Mouse (Mus musculus) midbrain, embryonic 13.5 days (tissue): ENCODE results near the gene Mrps26. TPM values are rescaled to one million over a fixed set of nuclear protein-coding genes. Genes with fewer than 3 reads are reported as not detected.
"Not testable (repeated sequence)": the region's sequence is repeated elsewhere in the genome, so short reads cannot be mapped to it uniquely, and the experiment has no call there.

Experiments used
- ATAC-seq: fragments of 200-750 bp; cut with Nextera tagmentation; 2 replicates; pipeline ENCODE4 v1.8.0; 2017; ENCODE audit warnings: mild to moderate bottlenecking, moderate TSS enrichment, moderate library complexity
- H3K27ac ChIP-seq: fragments of 300-500 bp; sonication (generic); 2 replicates; pipeline ENCODE4 v1.5.1; 2015; ENCODE audit warnings: inconsistent platforms, mild to moderate bottlenecking, moderate library complexity
- H3K27me3 ChIP-seq: fragments of 300-500 bp; sonication (generic); 2 replicates; pipeline ENCODE4 v1.6.1; 2015; ENCODE audit warnings: mild to moderate bottlenecking, inconsistent platforms
- H3K36me3 ChIP-seq: fragments of 300-500 bp; sonication (generic); 2 replicates; pipeline ENCODE4 v1.6.1; 2015; ENCODE audit warnings: mild to moderate bottlenecking, inconsistent platforms
- H3K4me1 ChIP-seq: fragments of 300-500 bp; sonication (generic); replicated peaks from 2 replicates; pipeline ENCODE4 v1.6.1; 2015; ENCODE audit warnings: inconsistent platforms
- H3K4me2 ChIP-seq: fragments of 300-500 bp; sonication (generic); replicated peaks from 2 replicates; pipeline ENCODE4 v1.6.1; 2015; ENCODE audit warnings: moderate library complexity, mild to moderate bottlenecking, inconsistent platforms
- H3K4me3 ChIP-seq: fragments of 300-500 bp; sonication (generic); replicated peaks from 2 replicates; pipeline ENCODE4 v1.5.1; 2015; ENCODE audit warnings: mild to moderate bottlenecking, inconsistent platforms
- H3K9ac ChIP-seq: fragments of 300-500 bp; sonication (generic); replicated peaks from 2 replicates; pipeline ENCODE4 v1.6.1; 2015; ENCODE audit warnings: mild to moderate bottlenecking, inconsistent platforms
- H3K9me3 ChIP-seq: fragments of 300-500 bp; sonication (generic); 2 replicates; pipeline ENCODE4 v1.6.1; 2016; ENCODE audit warnings: mild to moderate bottlenecking, inconsistent platforms
- WGBS: fragments of 180-500 bp; shearing (Covaris S2); methylation state at CpG from one replicate; pipeline ENCODE4 v1.1.7; 2015; 5-methylcytosine and 5-hydroxymethylcytosine counted together
- polyA plus RNA-seq: library from polyadenylated mRNA; unstranded; fragments of >200 nt; fragmentation: Nextera tagmentation; extraction: Ambion mirVana; gene quantifications from 2 replicates; pipeline ENCODE4 v1.2.1, GENCODE M21; 2015

Mrps26 gene
- polyA plus RNA-seq, 1 experiment from 2014 or later: 94.9 TPM

GRCm38 (mm10) chr2:130540266-130540665, 23.3 kb upstream of the Mrps26 start:
- Histone ChIP-seq H3K27me3 (no peaks in the 10 kb centered on the region), H3K4me1 (no peaks in the 10 kb centered on the region), H3K9ac (no peak overlapping the region), H3K4me2 (no peak overlapping the region), H3K27ac (no peak overlapping the region), H3K4me3 (no peak overlapping the region), H3K9me3 (no peaks in the 10 kb centered on the region), H3K36me3 (peaks cover 92% of the 10 kb centered on the region)
- ATAC-seq: no peak
- WGBS: 94% methylated on average over 9 of the region's 9 CpGs

GRCm38 (mm10) chr2:130546957-130547356, 16.6 kb upstream of the Mrps26 start:
- WGBS: 90% methylated on average over 8 of the region's 8 CpGs
- no peak overlapping the region for H3K4me3 ChIP-seq
- H3K4me1 ChIP-seq: no peaks in the 10 kb centered on the region
- H3K36me3 ChIP-seq: peaks cover 97% of the 10 kb centered on the region
- no peak for ATAC-seq
- no peak overlapping the region for H3K4me2 ChIP-seq
- no peaks in the 10 kb centered on the region for H3K27me3 ChIP-seq
- H3K9ac ChIP-seq: no peak overlapping the region
- H3K27ac ChIP-seq: no peak overlapping the region
- no peaks in the 10 kb centered on the region for H3K9me3 ChIP-seq

- no peak for ATAC-seq
- Histone ChIP-seq H3K4me3 (no peak overlapping the region), H3K27ac (no peak overlapping the region), H3K9me3 (no peaks in the 10 kb centered on the region), H3K4me1 (no peaks in the 10 kb centered on the region), H3K9ac (no peak overlapping the region), H3K4me2 (no peak overlapping the region), H3K36me3 (peaks cover 77% of the 10 kb centered on the region), H3K27me3 (no peaks in the 10 kb centered on the region)
- 93% methylated on average over 7 of the region's 7 CpGs for WGBS
Observed at GRCm38 (mm10) chr2:130554841-130555240, 8.7 kb upstream of the Mrps26 start.

- H3K4me2 ChIP-seq: no peak overlapping the region
- no peak overlapping the region for H3K4me3 ChIP-seq
- H3K27me3 ChIP-seq: no peaks in the 10 kb centered on the region
- ATAC-seq: no peak
- no peaks in the 10 kb centered on the region for H3K9me3 ChIP-seq
- peaks cover 64% of the 10 kb centered on the region for H3K36me3 ChIP-seq
- no peak overlapping the region for H3K27ac ChIP-seq
- H3K4me1 ChIP-seq: no peaks in the 10 kb centered on the region
- H3K9ac ChIP-seq: no peak overlapping the region
- 83% methylated on average over 1 of the region's 1 CpGs for WGBS
Observed at GRCm38 (mm10) chr2:130556292-130556691, 7.2 kb upstream of the Mrps26 start.

GRCm38 (mm10) chr2:130557462-130557861, 6.1 kb upstream of the Mrps26 start:
- Histone ChIP-seq H3K27ac (no peak overlapping the region), H3K36me3 (peaks cover 52% of the 10 kb centered on the region), H3K4me1 (peaks cover under 1% of the 10 kb centered on the region; the same call in 1 of the 2 replicates), H3K4me3 (no peak overlapping the region), H3K4me2 (no peak overlapping the region), H3K9ac (no peak overlapping the region), H3K27me3 (no peaks in the 10 kb centered on the region), H3K9me3 (no peaks in the 10 kb centered on the region)
- ATAC-seq: no peak
- 98% methylated on average over 2 of the region's 2 CpGs for WGBS

GRCm38 (mm10) chr2:130558015-130558414, 5.5 kb upstream of the Mrps26 start:
- Histone ChIP-seq H3K9me3 (no peaks in the 10 kb centered on the region), H3K4me3 (no peak overlapping the region), H3K9ac (no peak overlapping the region), H3K27ac (no peak overlapping the region), H3K36me3 (peaks cover 46% of the 10 kb centered on the region), H3K4me2 (no peak overlapping the region), H3K4me1 (peaks cover 6% of the 10 kb centered on the region), H3K27me3 (no peaks in the 10 kb centered on the region)
- no peak for ATAC-seq
- WGBS: 68% methylated on average over 2 of the region's 2 CpGs

GRCm38 (mm10) chr2:130564063-130564462, 521 bp downstream of the Mrps26 start:
- H3K27me3 ChIP-seq: no peaks in the 10 kb centered on the region
- peaks cover 27% of the 10 kb centered on the region for H3K4me1 ChIP-seq
- H3K9ac ChIP-seq: peak overlapping the region; percentile 96
- peak; percentile 49 for ATAC-seq
- no peaks in the 10 kb centered on the region for H3K9me3 ChIP-seq
- H3K4me3 ChIP-seq: peak overlapping the region; percentile 96
- peak overlapping the region; percentile 37; the same call in 1 of the 2 replicates for H3K27ac ChIP-seq
- peaks cover 24% of the 10 kb centered on the region for H3K36me3 ChIP-seq
- WGBS: 1% methylated on average over 23 of the region's 23 CpGs
- peak overlapping the region; percentile 95 for H3K4me2 ChIP-seq

- H3K9ac ChIP-seq: peak overlapping the region; percentile 96
- peak overlapping the region; percentile 95 for H3K4me2 ChIP-seq
- no peaks in the 10 kb centered on the region for H3K9me3 ChIP-seq
- ATAC-seq: no peak
- H3K27me3 ChIP-seq: no peaks in the 10 kb centered on the region
- 82% methylated on average over 8 of the region's 8 CpGs for WGBS
- peak overlapping the region; percentile 96; the same call in 1 of the 2 replicates for H3K4me3 ChIP-seq
- no peak overlapping the region for H3K27ac ChIP-seq
- peaks cover 24% of the 10 kb centered on the region for H3K36me3 ChIP-seq
- H3K4me1 ChIP-seq: peaks cover 27% of the 10 kb centered on the region
Observed at GRCm38 (mm10) chr2:130564983-130565382, 1.4 kb downstream of the Mrps26 start.

GRCm38 (mm10) chr2:130568921-130569320, 5.4 kb downstream of the Mrps26 start:
- peaks cover 24% of the 10 kb centered on the region for H3K36me3 ChIP-seq
- 91% methylated on average over 4 of the region's 4 CpGs for WGBS
- H3K4me1 ChIP-seq: peaks cover 19% of the 10 kb centered on the region

GRCm38 (mm10) chr2:130569926-130570325, 6.4 kb downstream of the Mrps26 start:
- no peak for ATAC-seq
- H3K4me3 ChIP-seq: no peak overlapping the region

More at GRCm38 (mm10) chr2:130568921-130569320, 5.4 kb downstream of the Mrps26 start:
- no peak overlapping the region for H3K27ac ChIP-seq
- H3K9ac ChIP-seq: no peak overlapping the region
- H3K27me3 ChIP-seq: no peaks in the 10 kb centered on the region
- ATAC-seq: no peak
- no peak overlapping the region for H3K4me2 ChIP-seq
- H3K9me3 ChIP-seq: no peaks in the 10 kb centered on the region
- no peak overlapping the region for H3K4me3 ChIP-seq

GRCm38 (mm10) chr2:130574960-130575359, 11.4 kb downstream of the Mrps26 start:
- peaks cover 20% of the 10 kb centered on the region for H3K4me1 ChIP-seq
- peaks cover 56% of the 10 kb centered on the region for H3K27me3 ChIP-seq
- H3K36me3 ChIP-seq: no peaks in the 10 kb centered on the region
- H3K4me2 ChIP-seq: no peak overlapping the region
- no peaks in the 10 kb centered on the region for H3K9me3 ChIP-seq
- H3K27ac ChIP-seq: no peak overlapping the region
- H3K9ac ChIP-seq: no peak overlapping the region
- no peak overlapping the region for H3K4me3 ChIP-seq
- WGBS: 82% methylated on average over 5 of the region's 5 CpGs
- ATAC-seq: no peak

More at GRCm38 (mm10) chr2:130569926-130570325, 6.4 kb downstream of the Mrps26 start:
- H3K9ac ChIP-seq: no peak overlapping the region
- no peaks in the 10 kb centered on the region for H3K9me3 ChIP-seq
- H3K4me1 ChIP-seq: peaks cover 10% of the 10 kb centered on the region
- peaks cover 23% of the 10 kb centered on the region for H3K36me3 ChIP-seq
- no peak overlapping the region for H3K4me2 ChIP-seq
- H3K27ac ChIP-seq: no peak overlapping the region
- H3K27me3 ChIP-seq: peaks cover 5% of the 10 kb centered on the region

- Histone ChIP-seq H3K4me2 (peak within 1 kb of the TSS; percentile 51), H3K4me3 (peak within 1 kb of the TSS; percentile 32), H3K9me3 (no peaks in the 10 kb centered on the region), H3K27ac (no peak within 1 kb of the TSS), H3K27me3 (peaks cover 65% of the 10 kb centered on the region), H3K36me3 (no peaks in the 10 kb centered on the region), H3K9ac (peak within 1 kb of the TSS; percentile 45), H3K4me1 (peaks cover 29% of the 10 kb centered on the region)
- ATAC-seq: 0 out of 2 replicates have a peak, but pooled peaks have one; percentile 18
- WGBS: 45% methylated on average over 9 of the region's 9 CpGs
Observed at GRCm38 (mm10) chr2:130575873-130576272, 12.3 kb downstream of the Mrps26 start, which contains the start of gene Oxt. Gene Oxt, plus strand, starts transcription at chr2:130576173.

- Histone ChIP-seq H3K4me3 (peak overlapping the region; percentile 32), H3K27me3 (peaks cover 72% of the 10 kb centered on the region), H3K4me2 (peak overlapping the region; percentile 51), H3K4me1 (peaks cover 33% of the 10 kb centered on the region), H3K9ac (peak overlapping the region; percentile 45)
- H3K36me3 ChIP-seq, H3K27ac ChIP-seq, H3K9me3 ChIP-seq, ATAC-seq: not testable (repeated sequence)
- WGBS: 1% methylated on average over 31 of the region's 32 CpGs
Observed at GRCm38 (mm10) chr2:130576564-130576963, 13.0 kb downstream of the Mrps26 start.
